Mouse (Mus musculus): Measurements from ENCODE around the gene C2cd5. TPM values are rescaled to one million over a fixed set of nuclear protein-coding genes. Genes with fewer than 3 reads are reported as not detected.
"Not testable (repeated sequence)": the region's sequence is repeated elsewhere in the genome, so short reads cannot be mapped to it uniquely, and the experiment has no call there.

Gene C2cd5
- total RNA-seq, 1 experiment = 26.5 TPM

GRCm38 (mm10) chr6:143141624-143142592 lies 42.0 kb upstream of the C2cd5 start:
- H3K4me3 ChIP-seq (ENCODE audit: insufficient read depth in 1 of 2, low read depth in 1 of 2, low read length in 2 of 2, poor library complexity in 1 of 2, severe bottlenecking in 1 of 2); H3K9ac ChIP-seq (ENCODE audit: insufficient read depth, low read depth, low read length, poor library complexity, severe bottlenecking); H3K9me3 ChIP-seq (ENCODE audit: control insufficient read depth, insufficient read depth, low read depth, low read length); in situ Hi-C loops (cut with MboI; ENCODE audit: low sequenced_read_pairs in 2 of 2, unreplicated experiment in 2 of 2); H3K36me3 ChIP-seq (ENCODE audit: control insufficient read depth, insufficient read depth, low read length, poor library complexity, severe bottlenecking): not testable (repeated sequence)
- Histone ChIP-seq H3K27ac (ENCODE audit: insufficient read depth, low read depth, low read length, poor library complexity, severe bottlenecking) (peak overlapping the region; percentile 98), H3K4me1 (ENCODE audit: control insufficient read depth in 2 of 2, insufficient read depth in 2 of 2, low read length in 2 of 2, poor library complexity in 1 of 2) (peaks cover 13 to 41% of the 10 kb centered on the region in 2 experiments)
- DNase-seq (ENCODE audit: low read depth, low spot score) = peak; percentile 92
- peak; percentile 96 for TF ChIP-seq ZNF384 (IDR thresholded peaks at IDR 0.05; ENCODE audit: low read depth, low read length)
- TF ChIP-seq MAFK (IDR thresholded peaks at IDR 0.05; ENCODE audit: insufficient read depth, low read depth, low read length) = peak; percentile 100

- no peaks in the 10 kb centered on the region for H3K36me3 ChIP-seq (ENCODE audit: control insufficient read depth, insufficient read depth, low read length, poor library complexity, severe bottlenecking)
These were observed 40.9 kb upstream of the C2cd5 start for GRCm38 (mm10) chr6:143140884-143141283.

DNA sequence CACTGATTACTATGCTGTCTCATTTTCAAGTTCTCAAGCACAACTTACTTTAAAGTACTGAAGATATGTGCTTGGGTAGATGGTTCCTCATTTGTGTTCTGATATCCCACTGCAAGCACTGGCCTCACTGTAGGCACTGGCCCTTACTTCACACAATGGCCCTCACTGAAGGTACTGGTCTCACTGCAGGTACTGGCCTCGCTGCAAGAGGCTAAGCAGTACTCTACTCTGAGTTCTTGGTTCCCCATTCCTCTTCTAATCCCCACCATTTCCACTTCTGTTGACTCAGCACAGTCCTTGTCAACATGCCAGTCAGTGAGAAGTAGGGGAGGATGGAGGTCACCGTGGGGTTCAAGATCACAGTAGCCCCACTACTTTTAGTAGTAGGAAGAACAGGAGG lies 39.5 kb upstream of the C2cd5 start:
- no peak overlapping the region for H3K4me3 ChIP-seq (ENCODE audit: insufficient read depth in 1 of 2, low read depth in 1 of 2, low read length in 2 of 2, poor library complexity in 1 of 2, severe bottlenecking in 1 of 2)
- in situ Hi-C loops (cut with MboI; ENCODE audit: low sequenced_read_pairs in 2 of 2, unreplicated experiment in 2 of 2) = no loop called here
- H3K27ac ChIP-seq (ENCODE audit: insufficient read depth, low read depth, low read length, poor library complexity, severe bottlenecking) = peak overlapping the region; percentile 98; the same call in 1 of the 2 replicates
- peaks cover 9 to 38% of the 10 kb centered on the region in 2 experiments for H3K4me1 ChIP-seq (ENCODE audit: control insufficient read depth in 2 of 2, insufficient read depth in 2 of 2, low read length in 2 of 2, poor library complexity in 1 of 2)
- H3K36me3 ChIP-seq (ENCODE audit: control insufficient read depth, insufficient read depth, low read length, poor library complexity, severe bottlenecking) = no peaks in the 10 kb centered on the region
- TF ChIP-seq ZC3H11A (IDR thresholded peaks at IDR 0.05; ENCODE audit: borderline replicate concordance, low read depth, low read length) = no peak
- no peak for TF ChIP-seq MAFK (IDR thresholded peaks at IDR 0.05; ENCODE audit: insufficient read depth, low read depth, low read length)
- no peak for TF ChIP-seq ZNF384 (IDR thresholded peaks at IDR 0.05; ENCODE audit: low read depth, low read length)
- TF ChIP-seq CHD2 (IDR thresholded peaks at IDR 0.05; ENCODE audit: low read depth, low read length) = no peak
- no peak for TF ChIP-seq HCFC1 (IDR thresholded peaks at IDR 0.05; ENCODE audit: borderline replicate concordance, insufficient read depth, low read length)
- no peaks in the 10 kb centered on the region for H3K9me3 ChIP-seq (ENCODE audit: control insufficient read depth, insufficient read depth, low read depth, low read length)
- no peak for DNase-seq (ENCODE audit: low read depth, low spot score)
- H3K9ac ChIP-seq (ENCODE audit: insufficient read depth, low read depth, low read length, poor library complexity, severe bottlenecking) = no peak overlapping the region

More at GRCm38 (mm10) chr6:143140884-143141283, 40.9 kb upstream of the C2cd5 start:
- in situ Hi-C loops (cut with MboI; ENCODE audit: low sequenced_read_pairs in 2 of 2, unreplicated experiment in 2 of 2) = no loop called here
- H3K4me3 ChIP-seq (ENCODE audit: insufficient read depth in 1 of 2, low read depth in 1 of 2, low read length in 2 of 2, poor library complexity in 1 of 2, severe bottlenecking in 1 of 2) = peak overlapping the region in 1 of 2 experiments; percentile 13; a peak in 1 of 4 replicates
- no peak for DNase-seq (ENCODE audit: low read depth, low spot score)
- no peak for TF ChIP-seq HCFC1 (IDR thresholded peaks at IDR 0.05; ENCODE audit: borderline replicate concordance, insufficient read depth, low read length)
- peak; percentile 79 for TF ChIP-seq MAFK (IDR thresholded peaks at IDR 0.05; ENCODE audit: insufficient read depth, low read depth, low read length)
- no peaks in the 10 kb centered on the region for H3K9me3 ChIP-seq (ENCODE audit: control insufficient read depth, insufficient read depth, low read depth, low read length)
- H3K9ac ChIP-seq (ENCODE audit: insufficient read depth, low read depth, low read length, poor library complexity, severe bottlenecking) = peak overlapping the region; percentile 36; the same call in 1 of the 2 replicates
- peak overlapping the region; percentile 98 for H3K27ac ChIP-seq (ENCODE audit: insufficient read depth, low read depth, low read length, poor library complexity, severe bottlenecking)
- peaks cover 11 to 41% of the 10 kb centered on the region in 2 experiments for H3K4me1 ChIP-seq (ENCODE audit: control insufficient read depth in 2 of 2, insufficient read depth in 2 of 2, low read length in 2 of 2, poor library complexity in 1 of 2)

DNA sequence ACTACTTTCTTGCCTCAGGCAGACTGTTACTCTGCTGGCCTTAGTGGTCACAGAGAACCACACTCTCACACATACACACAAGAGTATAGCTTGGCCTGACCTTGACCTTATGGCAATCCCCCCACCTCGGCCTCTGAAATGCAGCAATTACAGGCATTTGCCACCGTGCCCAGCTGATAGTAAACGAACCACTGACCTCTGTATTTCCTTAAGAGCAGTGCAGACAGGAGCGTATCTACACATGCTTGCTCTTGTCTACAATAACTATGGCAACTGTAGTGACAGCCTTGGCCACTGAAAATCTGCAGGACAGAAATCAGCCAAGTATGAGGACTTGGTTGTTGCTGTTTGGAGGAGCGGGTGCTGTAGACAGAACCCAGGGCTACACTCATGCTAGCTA lies 37.4 kb upstream of the C2cd5 start:
- no peak for TF ChIP-seq HCFC1 (IDR thresholded peaks at IDR 0.05; ENCODE audit: borderline replicate concordance, insufficient read depth, low read length)
- TF ChIP-seq CHD2 (IDR thresholded peaks at IDR 0.05; ENCODE audit: low read depth, low read length) = no peak
- DNase-seq (ENCODE audit: low read depth, low spot score) = no peak
- in situ Hi-C loops (cut with MboI; ENCODE audit: low sequenced_read_pairs in 2 of 2, unreplicated experiment in 2 of 2) = no loop called here
- Histone ChIP-seq H3K36me3 (ENCODE audit: control insufficient read depth, insufficient read depth, low read length, poor library complexity, severe bottlenecking) (no peaks in the 10 kb centered on the region), H3K9me3 (ENCODE audit: control insufficient read depth, insufficient read depth, low read depth, low read length) (no peaks in the 10 kb centered on the region), H3K27ac (ENCODE audit: insufficient read depth, low read depth, low read length, poor library complexity, severe bottlenecking) (no peak overlapping the region), H3K4me1 (ENCODE audit: control insufficient read depth in 2 of 2, insufficient read depth in 2 of 2, low read length in 2 of 2, poor library complexity in 1 of 2) (peaks cover 4 to 28% of the 10 kb centered on the region in 2 experiments; a peak in 2 of 4 replicates), H3K9ac (ENCODE audit: insufficient read depth, low read depth, low read length, poor library complexity, severe bottlenecking) (no peak overlapping the region), H3K4me3 (ENCODE audit: insufficient read depth in 1 of 2, low read depth in 1 of 2, low read length in 2 of 2, poor library complexity in 1 of 2, severe bottlenecking in 1 of 2) (no peak overlapping the region)

Data from ES-E14 (cell line).